Mouse (Mus musculus) lung, embryonic 16.5 days (tissue): ENCODE data around the gene Agtrap. TPM values are rescaled to one million over a fixed set of nuclear protein-coding genes. Genes with fewer than 3 reads are reported as not detected.
"Not testable (repeated sequence)": the region's sequence is repeated elsewhere in the genome, so short reads cannot be mapped to it uniquely, and the experiment has no call there.

Experiments
- ATAC-seq: fragments of 200-750 bp; cut with Nextera tagmentation; 2 replicates; pipeline ENCODE4 v1.8.0; 2017; ENCODE audit warnings: low read depth, mild to moderate bottlenecking, moderate library complexity
- H3K27ac ChIP-seq: fragments of 300-500 bp; sonication (generic); 2 replicates; pipeline ENCODE4 v1.5.1; 2014; ENCODE audit warnings: mild to moderate bottlenecking, control low read depth, low read length
- H3K27me3 ChIP-seq: fragments of 300-500 bp; sonication (generic); 2 replicates; pipeline ENCODE4 v1.6.1; 2014; ENCODE audit warnings: low read depth, low read length, mixed read lengths; ENCODE audit not compliant: control insufficient read depth, insufficient read depth
- H3K36me3 ChIP-seq: fragments of 300-500 bp; sonication (generic); 2 replicates; pipeline ENCODE4 v1.6.1; 2014; ENCODE audit warnings: low read length; ENCODE audit not compliant: control insufficient read depth, insufficient read depth
- H3K4me1 ChIP-seq: fragments of 300-500 bp; sonication (generic); replicated peaks from 2 replicates; pipeline ENCODE4 v1.6.1; 2014; ENCODE audit warnings: low read length, mixed read lengths; ENCODE audit not compliant: control insufficient read depth, insufficient read depth
- H3K4me2 ChIP-seq: fragments of 300-500 bp; sonication (generic); 2 replicates; pipeline ENCODE4 v1.6.1; 2014; ENCODE audit warnings: low read depth, low read length, control low read depth
- H3K4me3 ChIP-seq: fragments of 300-500 bp; sonication (generic); 2 replicates; pipeline ENCODE4 v1.5.1; 2014; ENCODE audit warnings: mild to moderate bottlenecking, low read length, control low read depth
- H3K9ac ChIP-seq: fragments of 300-500 bp; sonication (generic); 2 replicates; pipeline ENCODE4 v1.6.1; 2014; ENCODE audit warnings: low read length, control low read depth
- H3K9me3 ChIP-seq: fragments of 300-500 bp; sonication (generic); 2 replicates; pipeline ENCODE4 v1.6.1; 2016; ENCODE audit warnings: low read length; ENCODE audit not compliant: control insufficient read depth
- WGBS: fragments of 180-500 bp; shearing (Covaris S2); extraction: QIAGEN DNeasy Blood & Tissue Kit; methylation state at CpG from one replicate; pipeline ENCODE4 v1.1.7; 2014; 5-methylcytosine and 5-hydroxymethylcytosine counted together
- polyA plus RNA-seq: library from polyadenylated mRNA; unstranded; fragments of >200 nt; fragmentation: Nextera tagmentation; extraction: Ambion mirVana; gene quantifications from 2 replicates; pipeline ENCODE4 v1.2.1, GENCODE M21; 2015

Agtrap gene
- polyA plus RNA-seq, 1 experiment from 2014 or later, result 16.3 TPM

- peaks cover 15% of the 10 kb centered on the region for H3K36me3 ChIP-seq
- H3K9me3 ChIP-seq, result no peaks in the 10 kb centered on the region
- no peak overlapping the region for H3K4me3 ChIP-seq
- H3K27ac ChIP-seq, result no peak overlapping the region
- 90% methylated on average over 2 of the region's 2 CpGs for WGBS
- H3K4me2 ChIP-seq, result no peak overlapping the region
- peaks cover 29% of the 10 kb centered on the region for H3K4me1 ChIP-seq
- H3K27me3 ChIP-seq, result no peaks in the 10 kb centered on the region
- H3K9ac ChIP-seq, result no peak overlapping the region
- no peak for ATAC-seq
These were observed 43.7 kb downstream of the Agtrap start for GRCm38 (mm10) chr4:148044113-148044512.

GRCm38 (mm10) chr4:148043327-148043726 lies 44.5 kb downstream of the Agtrap start:
- 72% methylated on average over 6 of the region's 8 CpGs for WGBS
- ATAC-seq, H3K4me3 ChIP-seq, H3K27me3 ChIP-seq, H3K9ac ChIP-seq, H3K9me3 ChIP-seq, H3K27ac ChIP-seq: not testable (repeated sequence)
- peaks cover 13% of the 10 kb centered on the region for H3K36me3 ChIP-seq
- peaks cover 29% of the 10 kb centered on the region for H3K4me1 ChIP-seq
- H3K4me2 ChIP-seq, result peak overlapping the region; percentile 73; the same call in 1 of the 2 replicates

GRCm38 (mm10) chr4:148041611-148042191 lies 46.1 kb downstream of the Agtrap start:
- H3K4me2 ChIP-seq, result peak overlapping the region; percentile 73
- peak overlapping the region; percentile 57 for H3K4me3 ChIP-seq
- no peaks in the 10 kb centered on the region for H3K27me3 ChIP-seq
- H3K9me3 ChIP-seq, result no peaks in the 10 kb centered on the region
- H3K9ac ChIP-seq, result peak overlapping the region; percentile 69
- H3K27ac ChIP-seq, result peak overlapping the region; percentile 94
- H3K4me1 ChIP-seq, result peaks cover 37% of the 10 kb centered on the region
- WGBS, result under 1% methylated on average over 16 of the region's 16 CpGs
- no peak for ATAC-seq
- H3K36me3 ChIP-seq, result peaks cover 8% of the 10 kb centered on the region

- no peaks in the 10 kb centered on the region for H3K9me3 ChIP-seq
- peak overlapping the region; percentile 57 for H3K4me3 ChIP-seq
- WGBS, result 0% methylated on average over 19 of the region's 19 CpGs
- H3K27ac ChIP-seq, result peak overlapping the region; percentile 94
- no peaks in the 10 kb centered on the region for H3K27me3 ChIP-seq
- peaks cover 8% of the 10 kb centered on the region for H3K36me3 ChIP-seq
- H3K4me1 ChIP-seq, result peaks cover 37% of the 10 kb centered on the region
- peak overlapping the region; percentile 73 for H3K4me2 ChIP-seq
- peak; percentile 55 for ATAC-seq
- peak overlapping the region; percentile 69 for H3K9ac ChIP-seq
These were observed 46.8 kb downstream of the Agtrap start for GRCm38 (mm10) chr4:148040933-148041610.

- ATAC-seq, result no peak
- Histone ChIP-seq H3K4me1 (peaks cover 37% of the 10 kb centered on the region), H3K4me3 (peak overlapping the region; percentile 85), H3K27ac (peak overlapping the region; percentile 94), H3K9me3 (no peaks in the 10 kb centered on the region), H3K36me3 (peaks cover 5% of the 10 kb centered on the region), H3K9ac (peak overlapping the region; percentile 69), H3K27me3 (no peaks in the 10 kb centered on the region), H3K4me2 (peak overlapping the region; percentile 85)
- 65% methylated on average over 15 of the region's 15 CpGs for WGBS
These were observed 47.6 kb downstream of the Agtrap start for GRCm38 (mm10) chr4:148040029-148040830.

- ATAC-seq, result no peak
- 15% methylated on average over 19 of the region's 19 CpGs for WGBS
- H3K9me3 ChIP-seq, result no peaks in the 10 kb centered on the region
- peak overlapping the region; percentile 79 for H3K9ac ChIP-seq
- peak overlapping the region; percentile 85 for H3K4me3 ChIP-seq
- peaks cover 8% of the 10 kb centered on the region for H3K36me3 ChIP-seq
- peak overlapping the region; percentile 26; the same call in 1 of the 2 replicates for H3K27ac ChIP-seq
- H3K4me1 ChIP-seq, result peaks cover 37% of the 10 kb centered on the region
- H3K4me2 ChIP-seq, result peak overlapping the region; percentile 85
- no peaks in the 10 kb centered on the region for H3K27me3 ChIP-seq
These were observed 48.4 kb downstream of the Agtrap start for GRCm38 (mm10) chr4:148039254-148040028.

- Histone ChIP-seq H3K4me2 (peak within 1 kb of the TSS; percentile 88), H3K4me1 (peaks cover 37% of the 10 kb centered on the region)
These were observed 49.1 kb downstream of the Agtrap start, which contains the start of the genes Clcn6 and Mthfr for GRCm38 (mm10) chr4:148038600-148039253. Clcn6 (minus strand) TSS chr4:148038821. Mthfr (plus strand) TSS chr4:148039077.

GRCm38 (mm10) chr4:148038079-148038599 lies 49.7 kb downstream of the Agtrap start:
- Histone ChIP-seq H3K4me2 (peak overlapping the region; percentile 88), H3K27ac (peak overlapping the region; percentile 75), H3K9ac (peak overlapping the region; percentile 80), H3K4me1 (peaks cover 37% of the 10 kb centered on the region), H3K9me3 (no peaks in the 10 kb centered on the region), H3K27me3 (no peaks in the 10 kb centered on the region), H3K36me3 (peaks cover 5% of the 10 kb centered on the region; the same call in 1 of the 2 replicates), H3K4me3 (peak overlapping the region; percentile 85)
- 5% methylated on average over 25 of the region's 26 CpGs for WGBS
- ATAC-seq, result no peak

More at GRCm38 (mm10) chr4:148038600-148039253, 49.1 kb downstream of the Agtrap start, which contains the start of the genes Clcn6 and Mthfr:
- WGBS, result under 1% methylated on average over 49 of the region's 54 CpGs
- peak within 1 kb of the TSS; percentile 75 for H3K27ac ChIP-seq
- H3K4me3 ChIP-seq, result peak within 1 kb of the TSS; percentile 85
- peaks cover 5% of the 10 kb centered on the region; the same call in 1 of the 2 replicates for H3K36me3 ChIP-seq
- peak; percentile 93 for ATAC-seq
- H3K9ac ChIP-seq, result peak within 1 kb of the TSS; percentile 80
- no peaks in the 10 kb centered on the region for H3K27me3 ChIP-seq
- H3K9me3 ChIP-seq, result no peaks in the 10 kb centered on the region
